Mouse (Mus musculus): ENCODE measurements around the gene Pdzk1. TPM values are rescaled to one million over a fixed set of nuclear protein-coding genes. Genes with fewer than 3 reads are reported as not detected.

The Pdzk1 gene
- polyA plus RNA-seq, 1 experiment: 0.03 TPM

DNA sequence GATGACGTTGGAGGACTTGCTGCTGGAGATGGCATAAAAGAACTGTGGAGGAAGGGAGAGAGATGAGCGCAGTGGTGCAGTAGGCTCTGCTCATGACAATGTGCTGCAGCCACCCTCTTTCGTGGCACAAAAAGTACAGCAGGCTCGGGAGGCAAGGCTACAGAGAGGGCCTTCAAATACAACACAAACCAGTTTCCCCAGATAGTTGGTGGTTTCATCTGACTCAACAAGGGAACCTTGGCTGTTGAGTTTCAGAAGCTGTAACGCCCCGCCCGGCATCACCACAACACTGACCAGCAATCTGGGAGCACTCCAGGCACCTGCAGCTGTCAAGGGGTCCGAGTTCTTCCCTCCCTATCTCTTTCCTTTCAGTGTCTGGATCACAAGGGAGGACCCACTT is 43.4 kb downstream of the Pdzk1 start:
- Histone ChIP-seq H3K27me3 (ENCODE audit: control insufficient read depth, insufficient read depth, low read length) (no peaks in the 10 kb centered on the region), H3K27ac (ENCODE audit: insufficient read depth, low read length) (no peak overlapping the region), H3K4me1 (ENCODE audit: control insufficient read depth, insufficient read depth, low read length) (no peaks in the 10 kb centered on the region), H3K4me3 (replicated peaks; ENCODE audit: insufficient read depth, low read depth, low read length) (no peak overlapping the region)
- 94% methylated on average over 8 of the region's 8 CpGs for WGBS
- TF ChIP-seq CTCF (IDR thresholded peaks at IDR 0.05; ENCODE audit: borderline replicate concordance, insufficient read depth, low read depth, low read length) (no peak), POLR2A (IDR thresholded peaks at IDR 0.05; ENCODE audit: borderline replicate concordance, insufficient read depth, low read length) (no peak)
- no peak for DNase-seq

- Histone ChIP-seq H3K4me3 (replicated peaks; ENCODE audit: insufficient read depth, low read depth, low read length) (no peak overlapping the region), H3K27ac (ENCODE audit: insufficient read depth, low read length) (no peak overlapping the region), H3K27me3 (ENCODE audit: control insufficient read depth, insufficient read depth, low read length) (no peaks in the 10 kb centered on the region), H3K4me1 (ENCODE audit: control insufficient read depth, insufficient read depth, low read length) (no peaks in the 10 kb centered on the region)
- TF ChIP-seq POLR2A (IDR thresholded peaks at IDR 0.05; ENCODE audit: borderline replicate concordance, insufficient read depth, low read length): no peak
- no peak for TF ChIP-seq CTCF (IDR thresholded peaks at IDR 0.05; ENCODE audit: borderline replicate concordance, insufficient read depth, low read depth, low read length)
- DNase-seq: no peak
- WGBS: 93% methylated on average over 7 of the region's 7 CpGs
Measured at GRCm38 (mm10) chr3:96874808-96875571, 45.9 kb downstream of the Pdzk1 start.

GRCm38 (mm10) chr3:96879536-96879935 is 50.5 kb downstream of the Pdzk1 start:
- WGBS: 88% methylated on average over 9 of the region's 9 CpGs
- no peaks in the 10 kb centered on the region for H3K4me1 ChIP-seq (ENCODE audit: control insufficient read depth, insufficient read depth, low read length)
- H3K27me3 ChIP-seq (ENCODE audit: control insufficient read depth, insufficient read depth, low read length): no peaks in the 10 kb centered on the region
- no peak for DNase-seq
- TF ChIP-seq CTCF (IDR thresholded peaks at IDR 0.05; ENCODE audit: borderline replicate concordance, insufficient read depth, low read depth, low read length): no peak
- no peak for TF ChIP-seq POLR2A (IDR thresholded peaks at IDR 0.05; ENCODE audit: borderline replicate concordance, insufficient read depth, low read length)
- no peak overlapping the region for H3K4me3 ChIP-seq (replicated peaks; ENCODE audit: insufficient read depth, low read depth, low read length)
- H3K27ac ChIP-seq (ENCODE audit: insufficient read depth, low read length): no peak overlapping the region

- WGBS: 84% methylated on average over 4 of the region's 4 CpGs
- no peak for DNase-seq
- no peak overlapping the region for H3K27ac ChIP-seq (ENCODE audit: insufficient read depth, low read length)
Measured at GRCm38 (mm10) chr3:96880385-96880784, 51.3 kb downstream of the Pdzk1 start.

DNA sequence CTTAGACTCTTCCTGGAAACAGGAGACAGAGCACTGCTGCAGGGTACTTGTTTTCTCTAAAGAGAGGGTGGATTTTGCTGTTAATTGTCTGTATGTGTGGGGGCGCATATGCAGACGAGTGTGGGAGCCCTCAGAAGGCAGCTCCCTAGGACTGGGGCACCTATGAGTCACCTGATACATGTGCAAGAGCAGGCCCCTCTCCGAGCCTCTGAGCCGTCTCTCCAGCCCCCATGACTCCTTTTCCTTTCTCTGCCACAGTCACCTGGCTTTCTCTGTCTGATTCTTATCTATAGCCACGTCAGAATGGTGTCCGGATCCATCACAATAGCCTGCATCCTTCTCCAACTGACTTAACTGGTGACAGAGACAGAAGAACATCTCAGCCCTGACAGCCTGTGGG is 52.5 kb downstream of the Pdzk1 start:
- no peak for DNase-seq
- WGBS: 87% methylated on average over 6 of the region's 6 CpGs
- Histone ChIP-seq H3K4me1 (ENCODE audit: control insufficient read depth, insufficient read depth, low read length) (no peaks in the 10 kb centered on the region), H3K27ac (ENCODE audit: insufficient read depth, low read length) (no peak overlapping the region), H3K4me3 (replicated peaks; ENCODE audit: insufficient read depth, low read depth, low read length) (no peak overlapping the region), H3K27me3 (ENCODE audit: control insufficient read depth, insufficient read depth, low read length) (no peaks in the 10 kb centered on the region)
- TF ChIP-seq POLR2A (IDR thresholded peaks at IDR 0.05; ENCODE audit: borderline replicate concordance, insufficient read depth, low read length) (no peak), CTCF (IDR thresholded peaks at IDR 0.05; ENCODE audit: borderline replicate concordance, insufficient read depth, low read depth, low read length) (no peak)

More at GRCm38 (mm10) chr3:96880385-96880784, 51.3 kb downstream of the Pdzk1 start:
- no peaks in the 10 kb centered on the region for H3K27me3 ChIP-seq (ENCODE audit: control insufficient read depth, insufficient read depth, low read length)
- H3K4me3 ChIP-seq (replicated peaks; ENCODE audit: insufficient read depth, low read depth, low read length): no peak overlapping the region
- no peaks in the 10 kb centered on the region for H3K4me1 ChIP-seq (ENCODE audit: control insufficient read depth, insufficient read depth, low read length)
- TF ChIP-seq POLR2A (IDR thresholded peaks at IDR 0.05; ENCODE audit: borderline replicate concordance, insufficient read depth, low read length): no peak
- no peak for TF ChIP-seq CTCF (IDR thresholded peaks at IDR 0.05; ENCODE audit: borderline replicate concordance, insufficient read depth, low read depth, low read length)

DNA sequence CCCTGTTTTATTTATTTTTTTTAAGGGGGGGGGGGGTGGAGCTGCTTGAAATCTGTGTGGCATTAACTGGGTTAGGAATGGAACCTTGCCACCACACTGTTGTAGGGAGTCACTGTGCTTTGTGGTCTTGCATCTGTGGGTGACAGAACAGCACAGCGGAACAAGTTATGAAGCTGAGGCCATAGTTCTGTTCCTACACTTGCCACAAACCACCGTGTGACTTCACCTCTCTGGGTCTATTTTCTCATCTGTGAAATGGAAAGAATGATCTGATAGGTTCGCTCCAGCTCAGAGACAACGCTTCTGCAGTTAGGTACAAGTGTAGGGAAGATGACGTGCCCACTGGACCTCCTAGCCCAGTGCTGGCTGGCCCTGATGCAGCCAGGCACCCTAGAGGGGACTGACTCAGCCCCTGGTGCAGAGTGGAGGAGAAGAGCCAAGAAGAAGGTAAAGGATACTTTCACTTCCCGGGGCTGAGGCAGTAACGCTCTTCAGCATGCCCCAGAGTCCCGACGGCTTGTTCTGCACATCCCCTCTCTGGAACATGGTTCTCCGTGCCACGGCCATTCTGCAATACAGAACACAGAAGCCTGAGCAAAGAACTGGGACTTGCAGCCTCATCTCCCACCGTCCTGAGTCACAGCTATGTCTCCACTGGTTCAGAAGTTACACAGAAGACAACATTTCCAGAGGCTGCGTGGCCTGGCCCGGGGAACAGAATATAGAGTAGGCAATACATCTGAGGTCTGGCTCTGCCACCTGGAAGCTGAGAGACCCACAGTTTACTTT is 53.2 kb downstream of the Pdzk1 start:
- H3K27me3 ChIP-seq (ENCODE audit: control insufficient read depth, insufficient read depth, low read length): no peaks in the 10 kb centered on the region
- no peak overlapping the region for H3K4me3 ChIP-seq (replicated peaks; ENCODE audit: insufficient read depth, low read depth, low read length)
- WGBS: 94% methylated on average over 14 of the region's 14 CpGs
- no peak overlapping the region for H3K27ac ChIP-seq (ENCODE audit: insufficient read depth, low read length)
- no peak for TF ChIP-seq CTCF (IDR thresholded peaks at IDR 0.05; ENCODE audit: borderline replicate concordance, insufficient read depth, low read depth, low read length)
- no peak for TF ChIP-seq POLR2A (IDR thresholded peaks at IDR 0.05; ENCODE audit: borderline replicate concordance, insufficient read depth, low read length)
- H3K4me1 ChIP-seq (ENCODE audit: control insufficient read depth, insufficient read depth, low read length): no peaks in the 10 kb centered on the region
- no peak for DNase-seq

DNA sequence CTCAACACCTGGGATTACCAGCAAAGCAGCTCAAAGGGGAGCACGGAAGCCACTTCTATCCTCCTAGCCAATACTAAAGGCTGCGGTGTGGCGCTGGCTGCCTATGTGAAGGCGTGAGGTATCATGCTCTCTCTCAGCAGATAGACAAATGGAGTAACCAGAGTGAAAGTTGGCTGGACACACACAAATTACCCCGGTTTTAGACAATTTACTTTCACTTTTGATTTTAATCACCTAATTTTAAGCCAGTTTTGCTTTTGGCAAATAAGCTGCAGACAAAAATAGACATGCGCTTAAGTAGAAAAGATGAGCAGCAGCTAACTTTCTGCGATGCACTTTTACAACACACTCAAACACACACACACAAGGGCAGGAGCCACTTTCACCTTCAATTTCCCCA is 54.6 kb downstream of the Pdzk1 start:
- DNase-seq: no peak
- WGBS: 94% methylated on average over 7 of the region's 7 CpGs
- Histone ChIP-seq H3K27ac (ENCODE audit: insufficient read depth, low read length) (no peak overlapping the region), H3K4me3 (replicated peaks; ENCODE audit: insufficient read depth, low read depth, low read length) (no peak overlapping the region), H3K27me3 (ENCODE audit: control insufficient read depth, insufficient read depth, low read length) (no peaks in the 10 kb centered on the region), H3K4me1 (ENCODE audit: control insufficient read depth, insufficient read depth, low read length) (no peaks in the 10 kb centered on the region)
- TF ChIP-seq POLR2A (IDR thresholded peaks at IDR 0.05; ENCODE audit: borderline replicate concordance, insufficient read depth, low read length) (no peak), CTCF (IDR thresholded peaks at IDR 0.05; ENCODE audit: borderline replicate concordance, insufficient read depth, low read depth, low read length) (no peak)

Data from cerebellum, adult 2 months (tissue).